Mouse (Mus musculus) embryo, embryonic 9.5 days (tissue): ENCODE data around the gene Phkg2.
"Not testable (repeated sequence)": the region's sequence is repeated elsewhere in the genome, so short reads cannot be mapped to it uniquely, and the experiment has no call there.

Source experiments
- DNase-seq: peaks from one replicate; pipeline ENCODE4 v3.0.0-alpha.2; 2017; ENCODE audit errors: extremely low spot score

The Phkg2 gene

DNA sequence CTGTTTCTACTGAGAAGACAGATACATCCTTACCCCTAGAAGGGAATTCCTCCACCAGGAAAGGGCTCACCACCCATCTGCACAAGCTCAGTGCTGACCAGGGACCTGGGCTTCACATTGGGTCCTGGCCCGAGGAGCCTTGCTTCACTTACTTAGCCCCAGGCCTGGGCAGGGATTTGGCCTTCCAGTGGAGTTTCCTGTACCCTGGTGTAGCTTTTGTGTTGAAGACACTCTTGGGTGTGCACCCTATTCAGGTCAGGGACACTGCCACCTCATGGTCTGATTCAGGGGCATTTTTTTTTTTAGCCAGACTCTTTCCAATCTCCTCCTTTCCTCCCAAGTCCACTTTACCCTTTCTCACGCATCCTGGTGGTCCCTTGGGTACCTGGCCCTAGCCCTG is 29.8 kb downstream of the Phkg2 start:
- DNase-seq = no peak

DNA sequence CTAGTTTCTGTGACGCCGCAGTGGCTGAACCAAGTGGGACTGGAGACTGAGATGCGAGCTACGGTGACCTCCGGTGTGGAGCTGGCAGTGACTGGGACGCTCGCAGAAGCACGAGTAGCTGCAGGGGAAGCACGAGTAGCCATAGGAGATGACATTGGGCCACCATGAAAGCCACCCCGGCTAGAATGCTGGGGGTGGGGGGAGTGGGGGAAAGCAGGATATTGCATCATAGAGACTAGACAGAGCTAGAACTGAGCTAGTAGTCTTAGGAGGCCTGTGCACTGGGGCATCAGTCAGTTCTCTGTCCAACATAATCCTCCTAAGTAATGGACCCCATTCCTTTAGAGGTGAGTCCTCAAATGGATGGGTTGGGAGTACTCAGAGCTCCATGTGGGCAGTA is 31.1 kb downstream of the Phkg2 start:
- DNase-seq = no peak

DNA sequence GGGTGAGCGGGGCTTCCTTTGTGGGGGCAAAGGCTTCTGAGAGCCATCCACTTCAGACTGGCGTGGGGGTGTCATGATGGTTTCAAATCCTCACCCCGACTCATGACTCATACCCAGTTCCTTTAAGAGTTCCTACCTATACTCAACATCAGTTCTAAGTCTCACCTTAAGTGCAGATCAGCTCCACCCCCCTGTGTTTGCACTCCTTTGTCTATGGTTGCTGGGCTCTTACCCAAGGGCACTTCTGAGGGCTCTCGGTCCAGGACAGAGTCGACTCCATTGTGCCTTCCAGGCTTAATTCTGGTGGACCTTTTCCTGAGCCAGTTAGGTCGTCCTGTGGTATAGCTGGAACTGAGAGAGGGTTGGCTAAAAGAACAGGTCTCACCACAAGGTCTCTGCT is 34.0 kb downstream of the Phkg2 start:
- no peak for DNase-seq

DNA sequence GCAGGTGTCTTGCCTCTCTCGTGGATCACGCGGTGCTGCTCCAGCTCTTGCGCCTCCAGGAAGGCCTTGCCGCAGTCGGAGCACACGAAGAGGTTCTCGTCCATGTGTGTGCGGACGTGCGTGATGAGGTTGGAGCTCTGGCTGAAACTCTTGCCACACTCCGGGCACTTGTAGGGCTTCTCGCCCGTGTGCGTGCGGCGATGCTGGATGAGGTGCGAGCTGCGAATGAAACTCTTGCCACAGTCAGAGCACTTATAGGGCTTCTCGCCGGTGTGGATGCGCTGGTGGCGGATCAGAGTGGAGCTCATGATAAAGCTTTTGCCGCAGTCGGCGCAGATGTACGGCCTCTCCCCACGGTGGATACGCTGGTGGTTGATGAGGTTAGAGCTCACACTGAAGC is 37.9 kb downstream of the Phkg2 start:
- DNase-seq = no peak

DNA sequence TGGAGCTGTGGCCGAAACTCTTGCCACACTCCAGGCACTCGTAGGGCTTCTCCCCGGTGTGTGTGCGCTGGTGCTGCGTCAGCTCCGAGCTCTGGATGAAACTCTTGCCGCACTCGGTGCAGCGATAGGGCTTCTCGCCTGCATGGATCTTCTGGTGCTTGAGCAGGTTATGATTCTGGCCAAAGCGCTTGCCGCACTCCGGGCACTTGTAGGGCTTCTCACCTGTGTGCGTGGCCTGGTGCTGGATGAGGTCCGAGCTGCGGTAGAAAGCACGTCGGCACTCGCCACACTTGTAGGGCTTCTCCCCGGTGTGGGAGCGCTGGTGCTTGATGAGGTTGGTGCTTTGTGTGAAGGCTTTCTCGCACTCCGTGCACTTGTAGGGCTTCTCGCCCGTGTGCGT is 38.4 kb downstream of the Phkg2 start:
- no peak for DNase-seq

DNA sequence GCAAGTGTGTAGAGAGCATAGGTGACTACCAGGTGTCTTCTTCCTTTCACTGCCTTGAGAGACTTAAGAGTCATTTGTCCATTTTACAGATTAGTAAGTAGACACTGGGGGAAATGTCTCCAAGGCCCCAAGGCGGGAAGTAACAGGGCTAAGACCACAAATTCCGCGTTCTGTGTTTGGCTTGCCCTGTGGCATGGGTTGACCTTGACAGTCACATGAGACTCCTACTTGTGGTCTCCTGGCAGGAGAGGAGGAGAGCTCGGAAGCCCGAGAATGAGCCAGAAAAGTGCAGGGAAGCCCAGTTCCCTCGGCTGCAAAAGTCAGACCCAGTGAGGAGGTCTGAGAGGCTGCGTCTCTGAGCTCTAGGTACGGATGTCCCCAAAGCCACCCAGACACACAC is 40.4 kb downstream of the Phkg2 start:
- DNase-seq = no peak

DNA sequence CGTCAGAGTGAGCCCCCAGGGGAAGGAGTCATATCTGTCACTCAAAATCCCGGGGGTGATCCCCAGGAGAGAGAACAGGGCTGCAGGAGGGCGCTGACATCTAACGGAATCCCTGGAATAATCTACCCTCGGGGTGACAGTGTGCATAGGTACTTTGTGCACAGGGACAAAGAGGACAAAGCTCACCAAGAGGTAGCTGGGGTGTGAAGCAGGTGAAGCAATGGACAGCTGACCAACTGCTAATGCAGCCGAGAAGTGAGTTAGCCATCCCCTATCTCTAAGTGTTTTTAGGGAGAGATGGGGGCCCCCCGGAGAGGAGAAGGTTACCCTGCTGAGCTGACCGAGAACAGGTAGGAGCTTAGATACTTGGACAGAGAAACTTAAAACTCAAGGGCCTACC is 41.0 kb downstream of the Phkg2 start:
- DNase-seq = no peak

DNA sequence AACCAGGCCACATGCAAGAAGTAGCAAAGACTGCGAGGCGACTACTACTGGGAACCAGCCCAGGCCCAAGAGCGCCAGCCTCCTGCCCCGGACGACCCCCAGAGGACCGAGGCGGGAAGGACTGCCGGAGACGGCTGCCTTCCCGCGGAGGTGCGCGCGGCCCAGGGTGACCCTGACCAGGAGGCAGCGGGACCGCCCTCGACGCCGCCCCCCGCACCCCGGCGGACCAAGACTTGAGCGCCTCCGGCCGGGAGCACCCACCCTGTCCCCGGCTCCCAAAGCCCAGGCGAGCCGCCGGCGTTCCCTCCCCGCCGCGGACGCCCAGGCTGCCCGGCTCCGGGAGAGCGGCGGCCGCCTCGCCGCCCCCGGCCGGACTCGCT is 41.4 kb downstream of the Phkg2 start:
- peak; percentile 57 for DNase-seq

DNA sequence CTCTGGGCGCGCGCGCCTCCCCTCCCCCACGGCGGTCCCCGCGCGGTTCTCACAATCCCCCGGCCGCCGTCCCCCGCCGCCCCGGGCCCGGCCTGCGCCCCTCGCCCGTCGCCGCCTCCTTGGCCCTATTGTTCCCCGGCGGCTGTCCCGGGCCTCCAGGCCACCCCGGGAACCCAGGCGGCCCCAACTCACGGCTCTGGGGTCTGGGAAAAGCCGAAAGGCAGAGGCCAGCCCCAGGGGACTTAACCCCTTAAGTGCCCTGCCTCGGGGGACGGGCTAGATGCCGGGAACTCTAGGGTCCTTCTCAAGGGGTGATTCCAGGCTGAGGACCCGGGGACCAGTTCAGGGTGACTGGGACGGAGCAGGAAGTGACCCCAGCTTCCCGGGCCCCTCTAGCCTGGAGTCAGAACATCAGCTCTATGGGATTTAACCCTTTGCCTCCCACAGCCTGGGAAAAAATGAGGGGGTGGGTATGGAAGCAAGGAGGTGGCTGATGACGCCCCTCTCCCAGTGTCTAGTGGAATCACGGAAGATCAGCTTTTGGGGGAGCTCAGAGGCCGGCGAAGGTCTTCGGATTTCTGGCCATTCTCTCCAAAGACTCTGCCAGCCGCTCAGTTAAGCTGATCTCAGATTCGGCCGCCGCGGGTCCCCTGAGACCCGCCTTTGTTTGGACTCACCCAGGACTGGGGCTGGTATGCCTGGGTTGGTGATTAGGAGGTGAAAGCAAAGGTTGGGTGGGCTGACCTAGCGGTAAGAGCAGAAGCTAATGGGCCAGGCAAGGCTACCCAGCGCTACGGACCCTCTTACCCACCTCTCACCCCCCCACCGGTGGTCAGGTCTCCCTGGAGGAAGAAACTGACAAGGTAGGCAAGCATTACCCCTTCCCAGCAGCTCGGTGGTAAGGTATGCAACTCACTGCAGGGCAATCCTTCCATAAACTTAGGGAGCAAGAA is 42.0 kb downstream of the Phkg2 start, which contains the start of gene Zfp629:
TSS of gene Zfp629 (minus strand) at position 907 of the 953 bp plus-strand sequence.
- DNase-seq = peak; percentile 93

DNA sequence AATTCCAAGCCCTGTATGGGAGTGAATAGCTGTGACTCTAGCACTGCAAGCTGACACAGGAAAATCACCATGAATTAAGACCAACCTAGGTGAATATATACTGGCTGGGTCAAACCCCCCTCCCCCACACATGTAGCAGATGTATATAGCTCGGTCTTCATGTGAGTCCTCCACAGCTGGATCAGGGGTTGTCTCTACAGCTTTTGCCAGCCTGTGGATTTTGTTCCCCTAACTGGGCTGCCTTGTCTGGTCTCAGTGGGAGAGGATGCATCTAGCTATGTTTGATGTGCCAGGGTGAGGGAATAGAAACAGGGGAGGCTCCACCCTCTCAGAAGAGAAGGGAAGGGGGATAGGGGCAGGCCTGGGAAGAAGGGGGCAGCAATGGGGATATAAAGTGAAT is 43.2 kb downstream of the Phkg2 start:
- DNase-seq = no peak

DNA sequence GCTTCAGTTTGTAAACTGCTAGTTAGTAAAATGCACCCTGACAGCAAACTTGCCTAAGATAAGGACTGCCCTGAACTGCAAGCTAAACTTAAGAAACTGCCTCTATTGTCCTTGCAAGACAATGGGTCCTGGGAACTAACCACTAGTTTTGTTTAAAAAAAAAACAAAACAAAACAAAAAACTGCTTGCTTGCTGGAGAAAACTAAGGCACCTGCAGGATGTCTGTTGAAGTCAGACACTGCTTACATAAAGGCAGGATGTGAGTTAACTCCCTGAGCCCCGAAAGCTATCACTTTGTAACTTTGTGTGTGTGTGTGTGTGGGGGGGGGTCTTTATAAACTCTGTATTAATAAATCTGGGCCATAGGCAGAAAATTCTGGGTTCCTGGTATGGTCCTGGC is 43.7 kb downstream of the Phkg2 start:
- no peak for DNase-seq

DNA sequence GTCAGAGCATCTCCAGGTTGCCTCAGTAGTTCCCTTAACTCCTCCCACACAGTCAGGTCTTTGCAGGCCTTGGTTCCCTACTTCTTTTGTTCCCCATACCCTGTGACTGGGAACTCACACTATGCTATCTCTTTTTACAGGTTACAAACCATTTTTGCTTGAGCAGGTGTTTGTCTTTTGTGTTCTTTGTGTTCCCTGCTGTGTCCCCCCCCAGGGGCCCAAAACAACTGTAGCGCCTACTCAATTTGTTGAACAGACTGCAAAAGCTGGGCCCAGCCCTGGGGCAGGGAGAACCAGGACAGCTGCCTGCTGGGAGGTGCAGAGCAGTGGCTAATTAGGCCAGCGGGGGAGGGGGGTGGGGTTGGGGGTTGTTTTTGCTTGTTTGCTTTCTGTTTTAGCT is 44.8 kb downstream of the Phkg2 start:
- no peak for DNase-seq

DNA sequence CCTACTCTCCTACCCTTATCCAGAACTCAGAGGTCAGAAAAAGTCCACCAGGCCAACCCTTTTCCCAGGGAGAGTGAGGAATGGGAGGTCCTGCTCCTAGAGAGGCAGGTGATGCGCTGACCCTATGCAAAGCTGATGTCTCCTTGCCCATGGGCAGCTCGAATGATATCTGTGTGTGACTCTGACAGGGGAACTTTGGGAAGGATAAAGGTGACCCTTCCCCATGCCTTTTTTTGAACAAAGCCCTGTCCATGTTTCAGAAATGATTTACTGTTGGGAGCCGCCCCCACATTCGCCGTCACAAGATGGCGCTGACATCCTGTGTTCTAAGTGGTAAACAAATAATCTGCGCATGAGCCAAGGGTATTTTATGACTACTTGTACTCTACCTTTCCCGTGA is 45.3 kb downstream of the Phkg2 start:
- DNase-seq = not testable (repeated sequence)

DNA sequence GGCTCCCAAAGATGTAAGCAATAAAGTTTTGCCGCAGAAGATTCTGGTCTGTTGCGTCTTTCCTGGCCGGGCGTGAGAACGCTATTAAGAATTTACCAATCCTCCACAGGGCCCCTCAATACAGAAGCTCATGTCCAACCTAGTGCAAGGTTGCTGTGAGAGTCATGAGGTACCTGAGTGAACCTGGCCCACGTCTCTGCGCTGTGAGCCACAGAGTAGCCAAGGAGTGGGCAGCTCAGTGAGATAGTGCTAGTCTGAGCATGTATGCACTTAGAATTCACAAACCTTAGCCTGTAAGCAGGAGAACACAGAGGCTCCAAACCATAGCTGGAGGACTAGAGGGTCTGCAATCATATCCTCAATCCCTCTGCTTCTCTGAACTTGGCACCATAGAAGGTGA is 52.9 kb downstream of the Phkg2 start:
- no peak for DNase-seq

DNA sequence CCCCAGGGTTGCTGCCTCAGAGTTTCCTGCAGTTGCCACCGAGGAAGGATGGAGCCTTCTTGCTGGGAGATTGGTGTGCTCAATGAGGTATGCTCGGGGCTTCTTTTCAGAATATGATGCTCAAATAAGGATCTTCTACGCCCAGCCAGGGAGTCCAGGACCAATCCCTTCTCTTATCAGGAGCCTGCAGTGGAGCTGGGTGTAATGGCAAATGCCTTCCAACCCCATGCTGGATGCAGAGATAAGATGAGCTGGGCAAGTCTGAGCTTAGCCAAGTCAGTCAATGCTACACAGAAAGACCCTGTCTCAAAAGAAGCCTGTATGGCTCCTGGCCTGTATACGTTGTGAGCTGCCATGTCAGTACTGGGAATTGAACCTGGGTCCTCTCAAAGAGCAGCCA is 53.3 kb downstream of the Phkg2 start:
- DNase-seq = no peak

DNA sequence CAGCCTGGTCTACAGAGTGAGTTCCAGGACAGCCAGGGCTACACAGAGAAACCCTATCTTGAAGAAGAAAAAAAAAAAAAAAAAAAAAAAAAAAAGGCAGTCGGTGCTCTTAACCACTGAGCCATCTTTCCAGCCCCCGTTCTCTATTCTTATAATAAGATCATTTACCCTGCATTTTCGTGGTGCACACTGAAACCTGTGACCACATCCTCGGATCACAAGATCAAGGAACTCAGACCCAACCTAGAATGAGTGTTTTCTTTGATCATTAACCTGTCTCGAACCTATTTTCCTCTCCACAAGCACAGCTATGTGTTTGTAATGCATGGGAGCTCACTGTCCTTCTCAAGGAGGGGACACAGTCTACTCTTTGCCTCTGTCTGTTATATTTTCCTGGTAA is 55.5 kb downstream of the Phkg2 start:
- DNase-seq = no peak

DNA sequence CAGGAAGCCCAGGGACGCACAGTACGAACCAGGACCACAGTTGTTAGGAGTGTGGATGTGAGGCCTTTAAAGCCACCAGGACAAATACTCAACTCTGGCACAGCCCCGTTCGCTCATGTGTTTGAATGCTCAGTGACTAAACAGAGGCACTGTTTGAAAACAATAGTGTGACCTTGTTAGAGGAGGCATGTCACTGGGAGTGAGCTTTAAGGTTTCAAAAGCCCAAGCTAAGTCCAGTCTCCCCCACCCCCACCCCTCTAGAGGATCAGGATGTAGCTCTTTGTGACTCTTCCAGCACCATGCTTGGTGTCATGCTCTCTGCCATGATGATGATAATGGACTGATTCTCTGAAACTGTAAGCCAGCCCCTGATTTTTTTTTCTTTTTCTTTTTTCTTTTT is 58.3 kb downstream of the Phkg2 start:
- DNase-seq = no peak
